Mouse (Mus musculus) G1E (cell line): ENCODE results near the gene Jpt1. TPM values are rescaled to one million over a fixed set of nuclear protein-coding genes. Genes with fewer than 3 reads are reported as not detected.

Experiments used
- ATAC-seq: 2 replicates; pipeline ENCODE4 v1.8.0; 2016; ENCODE audit warnings: mild to moderate bottlenecking; ENCODE audit not compliant: insufficient number of reproducible peaks, poor library complexity, low FRiP score, severe bottlenecking; ENCODE audit errors: extremely low read depth
- DNase-seq: peaks from one replicate; pipeline ENCODE4 v3.0.0; 2012; ENCODE audit warnings: low spot score
- H3K27me3 ChIP-seq: 2 replicates; pipeline ENCODE4 v1.6.1; 2012; ENCODE audit warnings: mild to moderate bottlenecking, low read length, inconsistent platforms; ENCODE audit not compliant: insufficient read depth
- H3K36me3 ChIP-seq: replicated peaks from 2 replicates; pipeline ENCODE3; 2012; ENCODE audit warnings: mild to moderate bottlenecking, inconsistent platforms
- H3K4me1 ChIP-seq: 2 replicates; pipeline ENCODE4 v1.6.1; 2012; ENCODE audit warnings: low read depth, low read length, inconsistent platforms, mixed read lengths; ENCODE audit not compliant: insufficient read depth
- H3K4me3 ChIP-seq: 2 replicates; pipeline ENCODE4 v1.5.1; 2012; ENCODE audit warnings: low read depth, mild to moderate bottlenecking, inconsistent platforms, low read length, moderate library complexity, mixed read lengths
- H3K9me3 ChIP-seq: replicated peaks from 2 replicates; pipeline ENCODE4 v1.6.1; 2012; ENCODE audit warnings: inconsistent platforms
- CTCF ChIP-seq: IDR thresholded peaks from 2 replicates; pipeline ENCODE4 v1.5.1; 2012; ENCODE audit warnings: low read depth, low read length, inconsistent platforms, mixed read lengths
- GATA1 ChIP-seq: IDR thresholded peaks from 2 replicates; pipeline ENCODE4 v1.6.1; 2012; ENCODE audit warnings: borderline replicate concordance, low read length, inconsistent platforms, mixed read lengths
- GATA2 ChIP-seq: IDR thresholded peaks from 2 replicates; pipeline ENCODE4 v1.6.1; 2012; ENCODE audit warnings: low read depth, low read length, inconsistent platforms, borderline replicate concordance
- POLR2AphosphoS5 ChIP-seq: IDR thresholded peaks from 2 replicates; pipeline ENCODE4 v1.6.1; 2012; ENCODE audit warnings: low read depth, low read length, inconsistent platforms; ENCODE audit not compliant: insufficient replicate concordance
- TAL1 ChIP-seq: conservative IDR thresholded peaks from 2 replicates; pipeline ENCODE4 v1.6.1; 2012; ENCODE audit warnings: low read depth, low read length, inconsistent platforms, mixed read lengths
- polyA plus RNA-seq: library from polyadenylated mRNA; stranded (reverse); fragments of >175 nt; gene quantifications from 2 replicates; pipeline ENCODE4 v1.2.3, GENCODE M21; 2012
- total RNA-seq, 2 experiments: library from RNA; stranded (forward) in 1 of 2; stranded (reverse) in 1 of 2; fragments of 200-1000 nt in 1 of 2; fragments of >200 nt in 1 of 2; fragmentation: Nextera tagmentation in 1 of 2; gene quantifications; 2 replicates each; pipeline ENCODE4 v1.2.3; 2014 to 2017

Gene Jpt1
- total RNA-seq (2014; fragmentation: Nextera tagmentation) (172 and 222 TPM in 2 replicates), total RNA-seq (2017) (186 and 196 TPM in 2 replicates), polyA plus RNA-seq (202 and 218 TPM in 2 replicates)

DNA sequence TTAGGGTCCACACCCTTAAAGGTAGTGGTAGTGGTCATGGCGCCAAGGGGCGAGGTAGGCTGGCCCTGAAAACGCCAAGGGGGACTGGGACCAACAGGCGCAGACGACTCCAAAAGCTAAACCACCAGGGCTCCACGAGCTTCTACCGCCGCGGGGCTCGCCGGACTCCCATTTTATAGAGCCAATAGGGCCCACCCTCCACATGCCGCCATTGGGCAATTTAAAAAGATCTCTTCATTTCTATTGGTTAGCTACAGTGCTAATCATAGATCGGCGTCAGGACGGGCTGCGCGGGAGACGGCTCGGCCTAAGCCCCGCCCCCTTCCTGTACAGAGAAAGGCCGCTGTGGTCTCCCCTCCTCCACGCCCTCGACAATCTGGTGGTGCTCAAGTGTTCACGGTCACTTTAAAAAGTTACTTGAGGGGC lies at the start of gene Jpt1:
Gene Jpt1 (minus strand): TSS at position 150 of the 426 bp plus-strand sequence.
- H3K9me3 ChIP-seq = no peaks in the 10 kb centered on the region
- DNase-seq = peak; percentile 93
- peaks cover 43% of the 10 kb centered on the region for H3K4me1 ChIP-seq
- peak within 1 kb of the TSS; percentile 96 for H3K4me3 ChIP-seq
- no peaks in the 10 kb centered on the region for H3K27me3 ChIP-seq
- H3K36me3 ChIP-seq = peaks cover 22% of the 10 kb centered on the region
- peak; percentile 93 for ATAC-seq
- no peak for TF ChIP-seq CTCF
- TF ChIP-seq POLR2AphosphoS5 = peak; percentile 95; the same call in 1 of the 2 replicates

DNA sequence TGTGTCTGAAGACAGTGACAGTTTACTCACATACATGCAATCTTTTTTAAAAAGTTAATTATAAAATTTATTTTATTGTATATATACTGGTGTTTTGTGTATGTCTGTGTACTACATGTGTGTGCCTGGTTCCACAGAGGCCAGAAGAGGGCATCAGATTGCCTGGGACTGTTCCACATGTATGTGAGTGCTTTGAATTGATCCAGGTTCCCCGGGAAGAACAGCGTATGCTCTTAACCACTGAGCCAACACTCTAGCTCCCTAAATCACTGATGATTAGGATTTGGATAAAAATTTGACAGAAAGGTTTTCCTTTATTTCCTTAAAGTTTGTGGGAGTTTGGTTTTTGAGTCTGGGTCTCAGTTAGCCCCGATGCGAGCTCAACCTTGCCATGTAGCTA lies 49.2 kb upstream of the Jpt1 start:
- Histone ChIP-seq H3K9me3 (no peaks in the 10 kb centered on the region), H3K4me3 (peak overlapping the region; percentile 83), H3K27me3 (no peaks in the 10 kb centered on the region), H3K4me1 (peaks cover 27% of the 10 kb centered on the region), H3K36me3 (peaks cover 31% of the 10 kb centered on the region)
- TF ChIP-seq TAL1 (no peak), GATA1 (no peak), POLR2AphosphoS5 (no peak), GATA2 (no peak), CTCF (no peak)
- no peak for ATAC-seq
- no peak for DNase-seq

DNA sequence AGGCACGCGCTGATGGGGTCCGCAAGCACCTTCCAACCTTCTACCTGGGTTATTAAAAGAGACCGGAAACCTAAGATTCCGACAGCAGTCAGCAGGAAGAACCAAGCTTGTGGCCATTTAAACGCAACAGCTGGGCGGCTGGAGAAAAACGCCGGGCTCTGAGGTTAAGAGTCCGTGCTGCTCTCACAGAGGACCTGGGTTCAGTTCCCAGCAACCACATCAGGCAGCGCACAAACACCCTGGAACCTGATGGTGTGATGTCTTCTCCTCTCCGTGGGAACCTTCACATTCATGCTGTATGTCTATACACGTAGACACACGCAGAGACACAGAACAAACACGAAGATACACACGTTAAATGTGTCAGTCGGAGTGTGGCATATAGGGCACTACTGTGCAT lies 41.5 kb upstream of the Jpt1 start:
- H3K9me3 ChIP-seq = no peaks in the 10 kb centered on the region

DNA sequence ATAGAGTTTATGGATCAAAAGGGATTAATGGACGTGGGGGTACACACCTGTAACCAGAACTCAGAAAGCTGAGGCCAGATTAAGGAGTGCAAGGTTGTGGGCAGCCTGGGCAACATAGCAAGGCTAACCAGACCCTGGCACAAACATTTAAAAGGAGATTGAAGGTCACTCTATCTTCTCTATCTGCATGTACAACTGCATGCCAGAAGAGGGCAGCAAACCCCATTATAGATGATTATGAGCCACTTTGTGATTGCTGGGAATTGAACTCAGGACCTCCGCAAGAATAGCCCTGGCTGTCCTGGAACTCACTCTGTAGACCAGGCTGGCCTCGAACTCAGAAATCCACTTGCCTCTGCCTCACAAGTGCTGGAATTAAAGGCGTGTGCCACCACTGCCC lies 38.6 kb upstream of the Jpt1 start:
- peaks cover 7% of the 10 kb centered on the region; the same call in 1 of the 2 replicates for H3K27me3 ChIP-seq
- no peak for DNase-seq
- no peak for ATAC-seq
- H3K4me1 ChIP-seq = peaks cover 4% of the 10 kb centered on the region; the same call in 1 of the 2 replicates
- peak; percentile 42; the same call in 1 of the 2 replicates for TF ChIP-seq CTCF
- no peak for TF ChIP-seq GATA2
- no peak overlapping the region for H3K4me3 ChIP-seq
- no peaks in the 10 kb centered on the region for H3K36me3 ChIP-seq
- peaks cover 2% of the 10 kb centered on the region; the same call in 1 of the 2 replicates for H3K9me3 ChIP-seq

More for the DNA sequence above, 41.5 kb upstream of the Jpt1 start:
- H3K27me3 ChIP-seq = peaks cover 7% of the 10 kb centered on the region; the same call in 1 of the 2 replicates
- peaks cover 9% of the 10 kb centered on the region for H3K4me1 ChIP-seq
- ATAC-seq (no peak), DNase-seq (no peak)
- no peaks in the 10 kb centered on the region for H3K36me3 ChIP-seq
- no peak overlapping the region for H3K4me3 ChIP-seq
- TF ChIP-seq CTCF = no peak
- no peak for TF ChIP-seq GATA2
- no peak for TF ChIP-seq TAL1
- no peak for TF ChIP-seq GATA1
- TF ChIP-seq POLR2AphosphoS5 = no peak

DNA sequence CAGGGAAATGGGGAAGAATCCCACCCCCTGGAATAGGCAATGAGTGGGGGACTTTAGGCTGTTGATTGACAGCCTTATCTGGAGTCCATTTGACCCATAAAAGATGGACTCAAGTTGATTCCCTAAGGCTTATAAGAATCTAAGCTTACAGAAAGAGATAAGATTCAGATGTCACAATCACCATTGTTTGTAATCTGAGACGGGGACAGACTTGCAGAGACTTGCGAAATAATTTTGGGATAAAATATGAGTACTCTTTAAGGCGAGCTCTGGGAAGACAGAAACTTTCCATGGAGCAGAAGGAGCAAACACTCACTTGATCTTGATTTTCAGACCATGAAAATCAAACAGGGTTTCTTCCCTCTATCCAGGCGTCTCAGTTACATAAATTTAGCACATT lies 29.4 kb upstream of the Jpt1 start:
- no peaks in the 10 kb centered on the region for H3K36me3 ChIP-seq
- peaks cover 16% of the 10 kb centered on the region for H3K27me3 ChIP-seq
- no peaks in the 10 kb centered on the region for H3K4me1 ChIP-seq
- TF ChIP-seq TAL1 (no peak), GATA2 (no peak), CTCF (no peak), GATA1 (no peak), POLR2AphosphoS5 (no peak)
- no peak for ATAC-seq
- no peak overlapping the region for H3K4me3 ChIP-seq
- DNase-seq = no peak
- no peaks in the 10 kb centered on the region for H3K9me3 ChIP-seq

DNA sequence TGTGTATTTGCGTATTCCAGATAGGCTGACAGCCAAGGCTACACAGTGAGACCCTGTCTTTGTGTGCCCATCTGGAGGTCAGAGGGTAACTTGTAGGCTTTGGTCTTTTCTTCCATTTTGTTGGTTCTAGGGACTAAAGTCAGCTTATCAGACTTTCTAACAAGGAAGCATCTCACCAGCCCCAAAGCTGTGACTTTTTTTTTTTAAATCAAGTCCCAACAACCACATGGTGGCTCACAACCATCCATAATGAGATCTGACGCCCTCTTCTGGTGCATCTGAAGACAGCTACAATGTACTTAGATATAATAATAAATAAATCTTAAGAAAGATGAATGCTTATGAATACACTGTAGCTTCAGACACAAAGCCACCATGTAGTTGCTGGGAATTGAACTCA lies 23.9 kb upstream of the Jpt1 start:
- peaks cover 6% of the 10 kb centered on the region; the same call in 1 of the 2 replicates for H3K27me3 ChIP-seq
- peaks cover 19% of the 10 kb centered on the region for H3K4me1 ChIP-seq
- TF ChIP-seq POLR2AphosphoS5 = no peak
- H3K36me3 ChIP-seq = peaks cover 13% of the 10 kb centered on the region
- H3K9me3 ChIP-seq = no peaks in the 10 kb centered on the region
- H3K4me3 ChIP-seq = no peak overlapping the region
- ATAC-seq (no peak), DNase-seq (no peak)
